In genomic region chr2:5174716-5175115, GRCm38 (mm10) we compare ENCODE assay signal across 22 mouse cellular contexts. TPM values are rescaled to one million over a fixed set of nuclear protein-coding genes. Genes with fewer than 3 reads are reported as not detected.
"Had no signal": no experiment of that assay in that cellular context is flagged by ENCODE, and none has a peak within 500 bp of the region (broad histone marks: within the 10 kb centered on the region; RNA-seq: fewer than 3 reads in every experiment).

No protein-coding gene starts in this region.

- H3K4me3 ChIP-seq: lung, embryonic 15.5 days; midbrain, embryonic 10.5 days; midbrain, embryonic 12.5 days; myocyte; neural tube, embryonic 13.5 days; neural tube, embryonic 15.5 days had no signal

- H3K27me3 ChIP-seq: lung, embryonic 15.5 days; midbrain, embryonic 12.5 days; neural tube, embryonic 13.5 days; neural tube, embryonic 15.5 days had no signal

- H3K9ac ChIP-seq: lung, embryonic 15.5 days; midbrain, embryonic 12.5 days; neural tube, embryonic 13.5 days; neural tube, embryonic 15.5 days had no signal

- H3K36me3 ChIP-seq: lung, embryonic 15.5 days; midbrain, embryonic 10.5 days; midbrain, embryonic 12.5 days; neural tube, embryonic 13.5 days; neural tube, embryonic 15.5 days had no signal

- ATAC-seq: lung, postnatal 0 days; midbrain, embryonic 16.5 days had no signal

- H3K27ac ChIP-seq: lung, embryonic 15.5 days; midbrain, embryonic 10.5 days; midbrain, embryonic 12.5 days; neural tube, embryonic 13.5 days; neural tube, embryonic 15.5 days had no signal

- H3K9me3 ChIP-seq: lung, embryonic 15.5 days had no signal

- DNase-seq: lung, adult 2 months; lung, postnatal 14 days; lung, postnatal 4 days; midbrain, embryonic 14.5 days; retina, postnatal 1 day; right cerebral cortex, adult 18-20 months; right cerebral cortex, postnatal 25 days; right cerebral cortex, postnatal 4 days; spleen, adult 18-20 months; thymus, adult 18-20 months; thymus, postnatal 14 days; thymus, postnatal 36 days had no signal

- H3K4me1 ChIP-seq: lung, embryonic 15.5 days; midbrain, embryonic 10.5 days; midbrain, embryonic 12.5 days; neural tube, embryonic 13.5 days; neural tube, embryonic 15.5 days had no signal

- H3K4me2 ChIP-seq: lung, embryonic 15.5 days; midbrain, embryonic 12.5 days; neural tube, embryonic 13.5 days; neural tube, embryonic 15.5 days had no signal

RNA-seq across cellular contexts. Expression of gene Ccdc3, which starts 37.1 kb away (rescaled TPM):
- total RNA-seq: megakaryocyte, adult 5-6 weeks; megakaryocyte-erythroid progenitor cell, adult 5-6 weeks had no signal
